ENCODE assay signal across 10 mouse cellular contexts in the genomic region with DNA sequence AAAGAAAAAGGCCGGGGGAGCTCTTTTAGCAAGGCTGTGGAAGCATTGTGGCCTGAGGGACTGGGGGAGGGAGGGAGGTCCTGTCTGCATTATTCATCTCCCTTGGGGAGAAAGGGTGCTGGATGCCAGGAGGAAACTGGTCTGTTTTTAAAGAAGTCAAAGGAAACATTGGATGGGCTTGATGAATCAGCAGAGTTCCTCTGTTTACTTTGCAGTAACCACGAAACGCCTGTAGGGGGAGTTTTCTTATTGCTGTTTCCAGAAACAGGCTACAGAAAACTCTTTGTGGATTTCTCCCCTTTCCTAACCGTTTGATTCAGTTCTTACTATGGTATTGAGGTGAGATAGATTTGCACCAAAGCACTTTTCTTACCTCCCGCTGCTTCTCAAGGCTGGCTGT.
DNase-seq lines count a peak whose midpoint lies in the region; ATAC-seq and TF ChIP-seq lines count a peak whose summit lies in the region.
"Had no signal": no experiment of that assay in that cellular context is flagged by ENCODE, and none has a peak within 500 bp of the region (broad histone marks: within the 10 kb centered on the region; RNA-seq: fewer than 3 reads in every experiment).

No protein-coding gene starts in this region.

- H3K4me3 ChIP-seq in heart, embryonic 11.5 days (ENCODE audit: low read depth, low read length) = no peak overlapping the region
- no peak overlapping the region for H3K4me3 ChIP-seq in ES-E14 (ENCODE audit: insufficient read depth in 1 of 2, low read depth in 1 of 2, low read length in 2 of 2, poor library complexity in 1 of 2, severe bottlenecking in 1 of 2)
- H3K4me3 ChIP-seq in cerebellum, adult 2 months (replicated peaks; ENCODE audit: insufficient read depth, low read depth, low read length) = no peak overlapping the region
- no peak overlapping the region for H3K4me3 ChIP-seq in gastrocnemius, adult 2 months
- H3K4me3 ChIP-seq: limb, embryonic 15.5 days had no signal

- no peak overlapping the region for H3K27ac ChIP-seq in heart, embryonic 11.5 days (ENCODE audit: low read depth, low read length)
- H3K27ac ChIP-seq in ES-E14 (ENCODE audit: insufficient read depth, low read depth, low read length, poor library complexity, severe bottlenecking) = no peak overlapping the region
- H3K27ac ChIP-seq in cerebellum, adult 2 months (ENCODE audit: insufficient read depth, low read length) = no peak overlapping the region
- H3K27ac ChIP-seq in gastrocnemius, adult 2 months = 0 out of 2 replicates have a peak overlapping the region, but pooled peaks have one; percentile 24
- H3K27ac ChIP-seq: limb, embryonic 15.5 days had no signal

- H3K4me1 ChIP-seq in heart, embryonic 11.5 days (ENCODE audit: control insufficient read depth, insufficient read depth, low read length) = no peaks in the 10 kb centered on the region
- no peaks in the 10 kb centered on the region for H3K4me1 ChIP-seq in ES-E14 (ENCODE audit: control insufficient read depth in 2 of 2, insufficient read depth in 2 of 2, low read length in 2 of 2, poor library complexity in 1 of 2)
- H3K4me1 ChIP-seq in cerebellum, adult 2 months (ENCODE audit: control insufficient read depth, insufficient read depth, low read length) = no peaks in the 10 kb centered on the region

- 0 out of 2 replicates have a peak, but pooled peaks have one; percentile 1 for TF ChIP-seq CTCF in cerebellum, adult 2 months (IDR thresholded peaks at IDR 0.05; ENCODE audit: borderline replicate concordance, insufficient read depth, low read depth, low read length)
- peak; percentile 80 for TF ChIP-seq CTCF in gastrocnemius, adult 2 months (IDR thresholded peaks at IDR 0.05)

- 35% methylated on average over 5 of the region's 5 CpGs for WGBS in heart, embryonic 11.5 days (ENCODE audit: insufficient replicate concordance)
- WGBS in cerebellum, adult 2 months = 30% methylated on average over 5 of the region's 5 CpGs

- no peak for TF ChIP-seq POLR2A in cerebellum, adult 2 months (IDR thresholded peaks at IDR 0.05; ENCODE audit: borderline replicate concordance, insufficient read depth, low read length)

- DNase-seq in heart, adult 18-20 months = peak; percentile 81 to 85
- DNase-seq in ES-E14 (ENCODE audit: low read depth, low spot score) = peak; percentile 47
- DNase-seq in cerebellum, adult 2 months = peak; percentile 16
- peak; percentile 72 for DNase-seq in gastrocnemius, adult 2 months
- DNase-seq in layer of hippocampus, adult 11-12 months (ENCODE audit: low spot score) = peak; percentile 67
- DNase-seq in lung, postnatal 10 days = peak; percentile 76
- DNase-seq in thymus, postnatal 14 days = peak; percentile 43

- no peaks in the 10 kb centered on the region for H3K9me3 ChIP-seq in heart, embryonic 11.5 days (replicated peaks; ENCODE audit: control insufficient read depth, low read length)
- H3K9me3 ChIP-seq in ES-E14 (ENCODE audit: control insufficient read depth, insufficient read depth, low read depth, low read length) = no peaks in the 10 kb centered on the region
- H3K9me3 ChIP-seq: limb, embryonic 15.5 days had no signal

- ATAC-seq in heart, embryonic 11.5 days (replicated peaks; ENCODE audit: insufficient number of reproducible peaks, low FRiP score, low TSS enrichment) = no peak

- H3K4me2 ChIP-seq in heart, embryonic 11.5 days = no peak overlapping the region
- H3K4me2 ChIP-seq: limb, embryonic 15.5 days had no signal

- H3K9ac ChIP-seq in heart, embryonic 11.5 days (ENCODE audit: low read depth, low read length) = no peak overlapping the region
- no peak overlapping the region for H3K9ac ChIP-seq in ES-E14 (ENCODE audit: insufficient read depth, low read depth, low read length, poor library complexity, severe bottlenecking)
- H3K9ac ChIP-seq: limb, embryonic 15.5 days had no signal

- H3K27me3 ChIP-seq in heart, embryonic 11.5 days (ENCODE audit: control insufficient read depth, insufficient read depth, low read length) = no peaks in the 10 kb centered on the region
- H3K27me3 ChIP-seq in cerebellum, adult 2 months (ENCODE audit: control insufficient read depth, insufficient read depth, low read length) = no peaks in the 10 kb centered on the region; the same call in 1 of the 2 replicates

- H3K36me3 ChIP-seq in heart, embryonic 11.5 days (ENCODE audit: control insufficient read depth, insufficient read depth, low read length) = no peaks in the 10 kb centered on the region
- no peaks in the 10 kb centered on the region for H3K36me3 ChIP-seq in ES-E14 (ENCODE audit: control insufficient read depth, insufficient read depth, low read length, poor library complexity, severe bottlenecking)
- H3K36me3 ChIP-seq: G1E; limb, embryonic 15.5 days had no signal

- in situ Hi-C loops in ES-E14 (cut with MboI; ENCODE audit: low sequenced_read_pairs in 2 of 2, unreplicated experiment in 2 of 2) = no loop called here

- intact Hi-C loops in gastrocnemius, adult 2 months (cut with DNase I) = loop anchor here (5.0 kb wide), 1 partner anchor 1170 kb away; no protein-coding TSS in a partner anchor

TF ChIP-seq in ES-E14, 5 proteins besides CTCF, POLR2A, EP300 and RAD21:
- TF ChIP-seq ZNF384 (IDR thresholded peaks at IDR 0.05; ENCODE audit: low read depth, low read length) (no peak), MAFK (IDR thresholded peaks at IDR 0.05; ENCODE audit: insufficient read depth, low read depth, low read length) (peak; percentile 76)
TF ChIP-seq in ES-E14: peak in this region for 1.

Comparison
In these comparisons a context has a peak if more than half of its experiments do, and no peak if none do; other contexts are left out.
1. DNase-seq: peak in every context shown above with its lines; median percentile 83 in heart, adult 18-20 months; 76 in lung, postnatal 10 days; 72 in gastrocnemius, adult 2 months; 67 in layer of hippocampus, adult 11-12 months; 47 in ES-E14; 43 in thymus, postnatal 14 days; 16 in cerebellum, adult 2 months.